Mouse (Mus musculus) CH12.LX (cell line): Measurements from ENCODE around the gene Iqcf5.

Source experiments
- E2F4 ChIP-seq: IDR thresholded peaks from 2 replicates; pipeline ENCODE4 v1.6.1; 2011; ENCODE audit warnings: low read depth, low read length, improper control_type of control experiment; ENCODE audit not compliant: insufficient replicate concordance
- NELFE ChIP-seq: IDR thresholded peaks from 2 replicates; pipeline ENCODE4 v1.6.1; 2011; ENCODE audit warnings: low read depth, low read length, improper control_type of control experiment
- TBP ChIP-seq: conservative IDR thresholded peaks from 2 replicates; pipeline ENCODE4 v1.6.1; 2011; ENCODE audit warnings: low read depth, low read length, improper control_type of control experiment
- USF1 ChIP-seq: IDR thresholded peaks from 2 replicates; pipeline ENCODE4 v1.6.1; 2014; ENCODE audit warnings: low read depth, mild to moderate bottlenecking, inconsistent platforms, low read length, improper control_type of control experiment

DNA sequence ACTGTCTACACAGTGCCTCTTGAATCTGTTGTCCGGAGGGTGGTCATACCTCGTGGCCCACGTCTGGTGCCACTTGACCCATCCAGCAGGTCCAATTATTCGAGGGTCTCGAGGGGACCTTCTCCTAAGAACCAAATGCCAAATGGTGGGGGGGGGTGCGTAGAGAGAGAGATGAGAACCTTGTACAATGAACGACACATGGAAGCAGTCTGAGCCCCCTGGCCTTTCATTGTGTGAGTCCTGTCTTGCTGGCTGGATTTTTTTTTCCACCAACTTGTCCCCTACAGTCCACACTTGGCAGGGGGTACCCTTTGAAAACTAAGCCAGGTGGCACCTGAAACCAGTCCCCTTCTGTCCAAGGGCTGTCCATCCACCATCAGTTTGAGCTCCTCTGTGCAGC is 46.6 kb upstream of the Iqcf5 start:
- no peak for TF ChIP-seq TBP
- TF ChIP-seq USF1: no peak
- no peak for TF ChIP-seq E2F4
- TF ChIP-seq NELFE: no peak
